Mouse (Mus musculus) adrenal gland, adult 8-10 months (tissue): ENCODE measurements at regions not wholly inside any gene's neighbourhood (a gene's known extent, or its start where the extent isn't known, plus 50 kb on each side); places are given as distances from the start of the nearest gene placed in this dataset.

Source experiments
- DNase-seq: peaks from one replicate; pipeline ENCODE4 v3.0.0; 2022

GRCm38 (mm10) chr1:92776353-92776752, 55.1 kb upstream of the Gpc1 start:
- no peak for DNase-seq

DNA sequence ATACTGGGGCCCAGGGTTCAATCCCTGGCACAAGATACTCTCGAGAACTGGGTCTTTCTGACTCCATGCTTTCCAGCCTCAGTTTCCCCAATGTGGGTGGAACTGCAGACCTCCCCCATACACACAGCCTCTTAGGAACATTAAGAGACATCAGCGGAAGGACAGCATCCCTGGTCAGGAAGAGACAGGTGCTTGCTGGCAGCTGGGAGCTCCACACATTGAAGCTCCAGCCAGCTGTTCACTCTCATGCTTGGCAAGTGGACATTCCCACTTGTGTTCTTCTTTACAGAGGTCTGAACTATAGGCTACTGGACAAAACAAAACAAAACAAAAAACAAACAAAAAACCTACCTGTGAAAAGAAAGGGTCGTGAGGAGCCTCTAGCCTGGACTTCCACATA, 55.5 kb upstream of the Gpc1 start:
- DNase-seq = no peak

DNA sequence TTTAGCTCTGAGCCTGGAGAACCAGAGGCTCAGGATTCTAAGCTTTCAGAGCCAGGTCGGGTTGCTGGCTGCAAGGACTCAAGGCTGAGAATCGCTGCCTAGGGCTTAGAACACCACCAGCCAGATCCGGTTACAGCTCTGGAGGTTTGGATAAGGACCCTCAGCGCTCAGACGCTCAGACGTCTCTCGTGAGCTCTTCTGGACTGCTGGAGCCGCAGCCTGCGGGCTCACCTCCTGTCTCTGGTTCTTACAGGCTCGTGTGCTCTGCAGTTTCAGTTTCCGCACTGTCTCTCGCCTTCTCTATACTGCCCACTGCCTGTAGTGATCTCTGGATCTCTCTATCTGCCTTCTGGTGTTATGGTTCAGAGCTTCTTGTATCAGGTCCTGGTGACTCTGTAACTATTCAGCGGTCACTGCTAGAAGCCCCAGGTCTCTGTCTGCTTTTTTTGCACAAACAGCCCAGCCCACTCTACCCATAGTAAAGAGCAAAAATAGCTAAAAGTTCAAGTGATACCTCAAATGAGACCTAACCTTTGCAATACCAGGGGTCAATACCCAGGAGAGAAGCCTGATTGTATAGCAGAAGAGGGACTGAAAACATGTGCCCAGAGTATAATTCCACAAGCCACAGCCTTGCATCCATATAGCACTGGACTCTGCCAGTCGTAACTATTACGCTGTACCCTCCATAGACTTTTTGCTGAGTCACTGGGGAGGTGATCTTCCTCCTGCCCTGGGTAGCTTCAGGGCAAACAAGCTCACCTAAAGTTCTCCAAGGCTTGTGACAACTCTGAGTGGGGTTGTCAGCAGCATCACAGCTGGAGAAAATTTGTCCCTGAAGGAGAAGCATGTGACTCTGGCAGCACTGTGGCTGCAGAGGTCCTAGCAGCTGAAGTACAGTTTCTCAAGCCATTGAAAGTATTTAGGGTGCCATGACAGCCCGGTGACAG, 56.4 kb upstream of the Gpc1 start:
- DNase-seq = no peak

DNA sequence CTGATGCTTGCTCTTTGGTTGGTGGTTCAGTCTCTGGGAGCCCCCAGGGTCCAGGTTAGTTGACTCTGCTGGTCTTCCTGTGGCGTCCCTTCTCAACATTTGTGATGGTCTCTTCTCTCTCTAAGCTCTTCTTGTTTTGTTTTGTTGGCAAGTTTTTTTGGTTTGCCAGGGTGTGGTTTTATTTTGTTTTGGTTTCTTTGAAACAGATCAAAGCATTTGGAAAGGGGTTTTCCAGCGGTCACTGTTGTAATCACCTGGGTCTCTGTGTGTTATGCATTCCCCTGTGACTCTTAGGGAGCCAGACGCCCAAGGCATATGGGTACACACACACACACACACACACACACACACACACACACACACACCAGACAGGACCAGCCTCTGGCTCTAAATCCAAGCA, 57.4 kb upstream of the Gpc1 start:
- no peak for DNase-seq

DNA sequence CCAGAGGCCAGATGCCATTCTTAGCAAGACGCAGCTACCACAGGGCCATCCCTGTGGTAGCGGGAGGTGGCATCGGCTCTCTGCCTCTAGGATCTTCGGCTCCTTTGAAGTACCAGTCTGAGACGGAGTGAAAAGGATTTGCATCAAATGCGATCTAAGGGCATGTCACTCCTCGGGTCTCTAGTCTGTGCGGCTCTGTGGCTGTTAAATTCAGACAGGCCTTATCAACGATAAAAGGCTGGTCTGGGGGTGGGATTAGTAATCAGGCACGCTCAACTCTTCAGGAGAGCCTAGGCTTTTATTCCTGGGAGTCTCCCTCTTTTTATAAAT, 58.7 kb upstream of the Gpc1 start:
- DNase-seq = no peak

- DNase-seq = no peak
Observed at GRCm38 (mm10) chr1:92772101-92772783, 59.2 kb upstream of the Gpc1 start.

GRCm38 (mm10) chr1:92769696-92770095, 61.7 kb upstream of the Gpc1 start:
- DNase-seq = peak; percentile 55

DNA sequence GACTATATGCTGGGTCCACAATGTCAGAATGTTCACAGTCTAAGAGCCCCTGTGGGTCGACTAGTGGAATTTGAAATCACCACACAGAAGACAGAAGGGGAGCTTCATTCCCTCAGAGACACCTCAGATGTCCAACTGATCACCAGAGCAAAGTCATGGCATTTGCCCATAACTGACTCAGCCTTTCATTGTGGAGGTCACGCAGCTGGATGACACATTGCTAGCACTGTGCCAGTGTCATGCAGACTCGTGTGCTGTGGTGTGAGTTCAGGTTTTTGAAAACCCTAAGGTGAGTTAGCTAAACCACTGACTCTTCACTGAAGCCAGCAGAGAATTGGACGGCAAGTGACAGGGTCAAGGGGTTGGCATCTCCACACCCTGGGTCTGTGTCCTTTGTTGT, 62.3 kb upstream of the Gpc1 start:
- peak; percentile 74 for DNase-seq

DNA sequence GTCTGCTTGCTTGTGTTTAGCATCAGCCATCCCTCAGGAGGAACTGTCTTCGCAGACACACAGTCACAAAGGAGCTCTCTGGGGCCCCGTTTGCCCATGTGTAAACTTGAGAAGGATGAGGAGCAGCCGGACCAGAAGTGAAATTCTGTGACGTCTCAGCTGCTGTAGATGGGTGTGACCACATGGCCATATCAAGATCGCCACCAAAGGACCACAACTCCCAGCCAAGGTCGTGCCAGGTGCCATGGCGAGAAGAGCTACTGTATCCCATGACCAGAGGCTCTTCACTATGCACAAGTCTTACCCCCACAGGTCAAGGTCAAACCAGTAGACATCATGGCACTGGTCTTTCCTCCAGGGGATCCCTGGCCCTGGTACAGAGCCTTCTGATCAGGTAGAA, 64.9 kb upstream of the Gpc1 start:
- no peak for DNase-seq

DNA sequence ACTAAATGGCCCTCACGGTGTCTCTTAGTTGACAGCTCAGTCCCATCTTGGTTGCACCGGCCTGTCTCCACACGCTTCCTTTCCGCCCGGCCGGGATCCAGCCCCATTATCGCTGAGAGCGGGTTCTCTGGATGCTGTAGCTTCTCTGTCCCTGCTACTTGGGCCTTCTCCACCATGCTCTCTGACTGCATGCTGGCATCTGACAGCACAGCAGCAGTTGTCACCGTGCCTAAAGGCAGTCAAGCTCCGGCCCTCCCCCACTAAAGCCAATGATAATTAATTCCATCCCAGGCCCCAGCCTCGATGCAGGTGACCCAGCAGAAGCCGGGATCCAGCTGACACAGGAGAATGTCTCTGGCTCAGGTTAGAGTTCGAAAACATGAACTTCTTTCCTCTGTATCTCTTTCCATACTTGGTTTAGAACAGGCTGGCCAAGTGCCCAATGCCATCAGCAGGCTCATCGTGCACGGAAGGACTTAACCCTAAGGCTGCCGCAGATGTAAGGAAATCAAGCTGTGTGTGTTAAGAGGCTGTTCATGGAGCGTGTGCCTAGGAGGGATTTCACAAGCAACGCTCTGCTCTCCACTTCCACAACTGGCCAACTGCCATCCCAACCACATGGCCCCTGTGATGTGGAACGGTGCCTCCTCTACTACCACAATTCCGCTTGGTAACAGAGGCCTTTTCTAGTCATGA, 76.5 kb upstream of the Gpc1 start:
- peak; percentile 28 for DNase-seq

GRCm38 (mm10) chr1:92751700-92752136, 79.7 kb upstream of the Gpc1 start:
- DNase-seq = peak; percentile 25

DNA sequence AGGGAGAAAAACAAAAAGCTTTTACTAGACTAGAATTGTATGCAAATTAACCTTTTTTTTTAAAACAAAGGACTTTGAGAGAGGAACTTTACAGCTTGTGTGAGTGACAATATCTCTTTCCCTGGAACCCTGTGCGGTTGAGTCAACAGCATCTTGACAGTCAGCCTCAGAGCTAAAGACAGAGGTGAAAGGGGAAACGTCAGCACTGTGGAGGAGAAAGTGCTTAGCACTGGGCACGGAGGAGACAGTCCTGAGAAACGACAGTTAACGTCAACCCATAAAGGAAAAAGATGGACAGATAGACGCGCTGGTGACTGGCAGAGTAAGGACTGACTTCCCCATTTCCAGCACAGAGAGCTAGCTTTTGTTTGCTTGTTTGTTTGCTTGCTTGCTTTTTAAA, 82.0 kb upstream of the Gpc1 start:
- no peak for DNase-seq

- DNase-seq = no peak
Observed at GRCm38 (mm10) chr1:92745284-92745683, 86.2 kb upstream of the Gpc1 start.

DNA sequence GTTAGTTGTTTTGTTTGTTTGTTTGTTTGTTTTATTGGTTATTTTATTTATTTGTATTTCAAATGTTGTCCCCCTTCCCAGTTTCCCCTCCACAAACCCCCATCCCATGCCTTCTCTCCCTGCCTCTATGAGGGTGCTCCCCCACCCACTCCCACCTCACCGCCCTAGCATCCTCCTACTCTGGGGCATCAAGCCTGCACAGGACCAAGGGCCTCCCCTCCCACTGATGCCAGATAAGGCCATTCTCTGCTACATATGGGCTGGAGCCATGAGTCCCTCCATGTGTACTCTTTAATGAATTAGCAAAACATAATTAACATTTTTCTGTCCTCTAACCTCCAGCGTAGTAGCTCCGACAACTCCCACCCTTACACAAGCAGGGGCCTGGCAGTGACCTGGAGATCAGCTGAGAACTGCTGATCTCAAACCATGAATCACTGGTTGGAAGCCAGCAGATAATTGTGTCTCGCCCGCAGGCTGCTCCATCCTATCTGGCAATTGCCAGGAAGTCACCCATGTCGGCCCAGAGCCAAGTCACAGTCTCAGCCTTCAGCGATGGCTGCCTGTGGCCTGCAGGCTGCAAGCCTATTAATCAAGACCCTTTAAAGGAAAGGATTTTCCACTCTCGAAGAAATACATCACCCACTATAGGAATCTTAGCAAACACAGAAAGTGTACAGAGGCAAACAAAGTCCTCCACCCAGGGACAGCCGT, 86.8 kb upstream of the Gpc1 start:
- DNase-seq = peak; percentile 72

- peak; percentile 67 for DNase-seq
Observed at GRCm38 (mm10) chr1:92742881-92743621, 88.4 kb upstream of the Gpc1 start.

- no peak for DNase-seq
Observed at GRCm38 (mm10) chr1:92742300-92742699, 89.1 kb upstream of the Gpc1 start.

DNA sequence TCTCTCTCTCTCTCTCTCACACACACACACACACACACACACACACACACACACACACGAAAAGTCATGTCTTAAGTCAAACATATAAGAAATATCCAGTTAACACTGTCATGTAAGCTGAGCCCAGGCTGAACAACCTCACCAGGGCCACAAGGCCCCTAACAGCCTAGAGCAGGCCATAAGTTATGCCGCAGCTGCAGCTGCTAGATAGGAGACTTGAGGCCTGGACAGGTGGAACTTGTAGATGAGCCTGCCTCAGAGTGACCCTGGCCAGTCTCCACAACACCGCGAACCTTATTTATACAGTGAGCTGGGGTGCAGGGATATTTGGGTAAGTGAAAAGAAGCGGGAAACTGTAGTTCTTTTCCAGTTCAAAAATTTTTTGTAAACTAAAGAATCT, 90.4 kb upstream of the Gpc1 start:
- no peak for DNase-seq

GRCm38 (mm10) chr1:92737600-92738197, 89.1 kb upstream of the Otos start:
- DNase-seq = no peak

DNA sequence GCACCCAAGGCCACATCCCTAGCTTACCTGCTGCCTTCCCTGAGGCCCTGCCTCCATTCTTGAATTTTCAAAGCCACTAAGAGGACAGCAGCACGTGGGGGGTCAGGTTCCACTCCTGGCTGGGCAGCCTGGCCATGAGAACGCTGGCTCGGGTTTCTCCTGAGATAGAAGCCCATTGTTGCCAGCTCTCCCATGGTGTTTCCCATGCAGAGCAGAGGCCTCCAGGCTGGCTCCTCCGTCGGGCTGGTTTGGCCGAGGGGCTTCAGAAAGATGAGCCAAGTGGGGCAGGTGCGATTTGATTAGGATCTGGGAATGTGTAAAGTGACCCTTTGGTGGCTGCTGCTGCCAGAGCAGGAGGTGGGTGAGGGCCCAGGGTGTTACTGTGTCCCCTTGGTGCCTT, 87.8 kb upstream of the Otos start:
- DNase-seq = no peak

DNA sequence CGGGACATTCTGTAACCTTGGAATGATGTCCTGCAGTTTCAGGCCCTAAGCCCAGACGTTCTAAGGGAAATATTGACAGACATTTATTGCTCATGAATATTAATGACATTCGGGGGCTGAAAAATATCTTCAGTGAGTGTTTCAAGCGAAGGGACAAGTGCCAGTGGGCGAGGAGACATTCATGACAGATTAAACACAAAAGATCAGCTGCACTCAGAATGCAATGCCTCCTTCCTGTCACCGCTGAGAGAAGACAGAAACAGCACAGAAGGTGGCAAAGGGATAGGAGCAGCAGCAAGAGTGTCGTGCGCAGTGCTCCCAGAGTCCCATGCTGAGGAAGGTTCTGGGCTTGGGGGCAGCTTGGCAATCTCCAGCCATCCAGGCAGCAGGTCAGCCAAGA, 85.1 kb upstream of the Otos start:
- no peak for DNase-seq
